ENCODE assay signal across 18 mouse cellular contexts in genomic region chr10:62900144-62900543, GRCm38 (mm10). TPM values are rescaled to one million over a fixed set of nuclear protein-coding genes. Genes with fewer than 3 reads are reported as not detected.
A peak's percentile ranks its signal among the peaks of the same experiment; 100 is the strongest.
DNase-seq lines count a peak whose midpoint lies in the region; ATAC-seq and TF ChIP-seq lines count a peak whose summit lies in the region.
"Had no signal": no experiment of that assay in that cellular context is flagged by ENCODE, and none has a peak within 500 bp of the region (broad histone marks: within the 10 kb centered on the region; RNA-seq: fewer than 3 reads in every experiment).

No protein-coding gene starts in this region.

- in situ Hi-C loops in ES-E14 (cut with MboI; ENCODE audit: low sequenced_read_pairs in 2 of 2, unreplicated experiment in 2 of 2): no loop called here

- H3K9me3 ChIP-seq in ES-Bruce4 (replicated peaks; ENCODE audit: control insufficient read depth, insufficient read depth, low read length, poor library complexity, severe bottlenecking) (no peaks in the 10 kb centered on the region), ES-E14 (ENCODE audit: control insufficient read depth, insufficient read depth, low read depth, low read length) (no peaks in the 10 kb centered on the region)
- no peaks in the 10 kb centered on the region for H3K9me3 ChIP-seq in forebrain, embryonic 14.5 days (replicated peaks; ENCODE audit: control insufficient read depth, low read length)
- H3K9me3 ChIP-seq: embryonic facial prominence, embryonic 10.5 days; embryonic facial prominence, embryonic 12.5 days; forebrain, embryonic 13.5 days had no signal

- H3K36me3 ChIP-seq in ES-Bruce4 (ENCODE audit: control insufficient read depth, insufficient read depth, low read length, poor library complexity, severe bottlenecking): no peaks in the 10 kb centered on the region
- H3K36me3 ChIP-seq in ES-E14 (ENCODE audit: control insufficient read depth, insufficient read depth, low read length, poor library complexity, severe bottlenecking): no peaks in the 10 kb centered on the region
- H3K36me3 ChIP-seq in forebrain, embryonic 14.5 days (ENCODE audit: control insufficient read depth, insufficient read depth, low read length): no peaks in the 10 kb centered on the region
- H3K36me3 ChIP-seq: embryonic facial prominence, embryonic 10.5 days; embryonic facial prominence, embryonic 12.5 days had no signal

- H3K4me3 ChIP-seq in ES-Bruce4 (ENCODE audit: low read depth, low read length): no peak overlapping the region
- no peak overlapping the region for H3K4me3 ChIP-seq in ES-E14 (ENCODE audit: insufficient read depth in 1 of 2, low read depth in 1 of 2, low read length in 2 of 2, poor library complexity in 1 of 2, severe bottlenecking in 1 of 2)
- no peak overlapping the region for H3K4me3 ChIP-seq in forebrain, embryonic 14.5 days (ENCODE audit: low read depth, low read length)
- H3K4me3 ChIP-seq: embryonic facial prominence, embryonic 10.5 days; embryonic facial prominence, embryonic 12.5 days; forebrain, embryonic 13.5 days had no signal

- intact Hi-C loops in heart, postnatal 36 days (cut with DNase I): no loop called here

- no peak for ATAC-seq in forebrain, embryonic 14.5 days
- ATAC-seq: forebrain, embryonic 13.5 days; forebrain, embryonic 16.5 days had no signal

- no peak for TF ChIP-seq POLR2A in ES-Bruce4 (IDR thresholded peaks at IDR 0.05; ENCODE audit: insufficient read depth, low read length)

- H3K9ac ChIP-seq in ES-Bruce4 (ENCODE audit: low read depth, poor library complexity, severe bottlenecking) (no peak overlapping the region), ES-E14 (ENCODE audit: insufficient read depth, low read depth, low read length, poor library complexity, severe bottlenecking) (no peak overlapping the region)
- H3K9ac ChIP-seq in forebrain, embryonic 14.5 days (ENCODE audit: low read length): no peak overlapping the region
- H3K9ac ChIP-seq: embryonic facial prominence, embryonic 12.5 days; forebrain, embryonic 13.5 days had no signal

- no peaks in the 10 kb centered on the region for H3K27me3 ChIP-seq in ES-Bruce4 (ENCODE audit: control insufficient read depth, insufficient read depth, low read length, poor library complexity, severe bottlenecking)
- no peaks in the 10 kb centered on the region for H3K27me3 ChIP-seq in forebrain, embryonic 14.5 days (replicated peaks; ENCODE audit: control insufficient read depth, insufficient read depth, low read length)
- H3K27me3 ChIP-seq: embryonic facial prominence, embryonic 12.5 days; forebrain, embryonic 13.5 days had no signal

- peak overlapping the region; percentile 36 for H3K27ac ChIP-seq in ES-Bruce4 (ENCODE audit: insufficient read depth, low read length)
- H3K27ac ChIP-seq in ES-E14 (ENCODE audit: insufficient read depth, low read depth, low read length, poor library complexity, severe bottlenecking): peak overlapping the region; percentile 47; the same call in 1 of the 2 replicates
- no peak overlapping the region for H3K27ac ChIP-seq in forebrain, embryonic 14.5 days (ENCODE audit: low read depth, low read length)
- H3K27ac ChIP-seq: embryonic facial prominence, embryonic 10.5 days; embryonic facial prominence, embryonic 12.5 days; forebrain, embryonic 13.5 days had no signal

- 95% methylated on average over 4 of the region's 4 CpGs for whole genome bisulfite sequencing in forebrain, embryonic 14.5 days

- DNase-seq in ES-E14 (ENCODE audit: low read depth, low spot score) (no peak), ZHBTc4 (ENCODE audit: low read depth, low spot score) (peak; percentile 73), liver (no peak)
- DNase-seq in heart, postnatal 36 days: no peak
- DNase-seq in forebrain, embryonic 14.5 days (ENCODE audit: low spot score): no peak
- DNase-seq: adrenal gland, adult 2 months; adrenal gland, postnatal 10 days; adrenal gland, postnatal 25 days; cerebellum, adult 11 months; cerebellum, adult 18-20 months; cerebellum, adult 9-10 months; cerebellum, postnatal 10 days; cerebellum, postnatal 25 days had no signal

- TF ChIP-seq CTCF in ES-Bruce4 (IDR thresholded peaks at IDR 0.05; ENCODE audit: low read depth, low read length): no peak

- H3K4me2 ChIP-seq in forebrain, embryonic 14.5 days (ENCODE audit: low read length): no peak overlapping the region
- H3K4me2 ChIP-seq: embryonic facial prominence, embryonic 12.5 days; forebrain, embryonic 13.5 days had no signal

- peak; percentile 86 for TF ChIP-seq EP300 in ES-Bruce4 (IDR thresholded peaks at IDR 0.05; ENCODE audit: insufficient read depth, low read depth, low read length)

- H3K4me1 ChIP-seq in ES-Bruce4 (ENCODE audit: control insufficient read depth, insufficient read depth, low read length) (no peaks in the 10 kb centered on the region), ES-E14 (ENCODE audit: control insufficient read depth in 2 of 2, insufficient read depth in 2 of 2, low read length in 2 of 2, poor library complexity in 1 of 2) (peaks cover 0 to 21% of the 10 kb centered on the region in 2 experiments; a peak in 2 of 4 replicates)
- H3K4me1 ChIP-seq in forebrain, embryonic 14.5 days (ENCODE audit: control insufficient read depth, insufficient read depth, low read length): no peaks in the 10 kb centered on the region
- H3K4me1 ChIP-seq: embryonic facial prominence, embryonic 10.5 days; embryonic facial prominence, embryonic 12.5 days; forebrain, embryonic 13.5 days had no signal

TF ChIP-seq in ES-E14, 5 proteins besides CTCF, POLR2A, EP300 and RAD21:
- no peak for TF ChIP-seq HCFC1 (IDR thresholded peaks at IDR 0.05; ENCODE audit: borderline replicate concordance, insufficient read depth, low read length)
- no peak for TF ChIP-seq ZC3H11A (IDR thresholded peaks at IDR 0.05; ENCODE audit: borderline replicate concordance, low read depth, low read length)
- TF ChIP-seq MAFK (IDR thresholded peaks at IDR 0.05; ENCODE audit: insufficient read depth, low read depth, low read length): no peak
- no peak for TF ChIP-seq ZNF384 (IDR thresholded peaks at IDR 0.05; ENCODE audit: low read depth, low read length)
- no peak for TF ChIP-seq CHD2 (IDR thresholded peaks at IDR 0.05; ENCODE audit: low read depth, low read length)

RNA-seq across cellular contexts. Expression of gene Tet1, which starts 8.7 kb away (rescaled TPM):
- polyA plus RNA-seq in ES-Bruce4 (2011; ENCODE audit: insufficient read depth, insufficient read length, low read depth, missing spikeins): 231 and 239 TPM in 2 replicates
- 307 and 557 TPM in 2 replicates for total RNA-seq in ES-E14 (2012; rRNA removed)
- total RNA-seq in heart, postnatal 36 days (2021): 1 to 10 TPM; 6.2 to 8.7 TPM
- polyA plus RNA-seq in forebrain, embryonic 14.5 days (2014; fragmentation: Nextera tagmentation; extraction: Ambion mirVana): 25.0 and 38.1 TPM in 2 replicates

RNA-seq across cellular contexts. Expression of gene Slc25a16, which starts 20.3 kb away (rescaled TPM):
- 11.3 and 11.6 TPM in 2 replicates for polyA plus RNA-seq in ES-Bruce4 (2011; ENCODE audit: insufficient read depth, insufficient read length, low read depth, missing spikeins)
- total RNA-seq in ES-E14 (2012; rRNA removed): 12.8 and 16.3 TPM in 2 replicates
- 10 to 100 TPM; 22.6 to 26.9 TPM for total RNA-seq in heart, postnatal 36 days (2021)
- 16.7 and 17.1 TPM in 2 replicates for polyA plus RNA-seq in forebrain, embryonic 14.5 days (2014; fragmentation: Nextera tagmentation; extraction: Ambion mirVana)

RNA-seq across cellular contexts. Expression of gene Dna2, which starts 46.7 kb away (rescaled TPM):
- 39.5 and 46.7 TPM in 2 replicates for polyA plus RNA-seq in ES-Bruce4 (2011; ENCODE audit: insufficient read depth, insufficient read length, low read depth, missing spikeins)
- 26.4 and 28.5 TPM in 2 replicates for total RNA-seq in ES-E14 (2012; rRNA removed)
- under 1 TPM; 0.56 to 0.76 TPM for total RNA-seq in heart, postnatal 36 days (2021)
- 7.9 and 9.7 TPM in 2 replicates for polyA plus RNA-seq in forebrain, embryonic 14.5 days (2014; fragmentation: Nextera tagmentation; extraction: Ambion mirVana)

Comparison
In these comparisons a context has a peak if more than half of its experiments do, and no peak if none do; other contexts are left out.
1. RNA of gene Tet1, which starts 8.7 kb away (total RNA-seq): 307 to 557 TPM in ES-E14; 6.2 to 8.7 TPM in heart, postnatal 36 days; every median in the first group is over 10 times any median in the second.
2. RNA of gene Dna2, which starts 46.7 kb away (total RNA-seq): 26.4 to 28.5 TPM in ES-E14; 0.56 to 0.76 TPM in heart, postnatal 36 days; every median in the first group is over 10 times any median in the second.